Mouse (Mus musculus) erythroblast, adult 5-6 weeks (primary cell): ENCODE measurements around the gene Susd2. TPM values are rescaled to one million over a fixed set of nuclear protein-coding genes. Genes with fewer than 3 reads are reported as not detected.

ENCODE experiments used
- ATAC-seq: replicated peaks from 2 replicates; pipeline ENCODE4 v1.8.0; 2016; ENCODE audit warnings: moderate number of reproducible peaks, mild to moderate bottlenecking, moderate TSS enrichment, inconsistent platforms; ENCODE audit not compliant: poor library complexity, low FRiP score, severe bottlenecking
- total RNA-seq, 2 experiments: library from RNA; stranded (forward) in 1 of 2; stranded (reverse) in 1 of 2; fragments of 150-400 nt in 1 of 2; fragments of 200-764, 138-1000 nt in 1 of 2; gene quantifications; 2 replicates each; pipeline versions ENCODE4 v1.2.3 to v1.2.4; 2015 to 2017; ENCODE audit warnings: low replicate concordance in 2 of 2

The Susd2 gene
- total RNA-seq (2015; ENCODE audit: low replicate concordance), result 1.7 and 5.2 TPM in 2 replicates
- 3.8 and 4.0 TPM in 2 replicates for total RNA-seq (2017; ENCODE audit: low replicate concordance)

GRCm38 (mm10) chr10:75643741-75644343 is at the start of gene Susd2:
Susd2 (minus strand) TSS chr10:75644008.
- peak; percentile 75 for ATAC-seq

- ATAC-seq, result no peak
Observed at GRCm38 (mm10) chr10:75688598-75688997, 44.8 kb upstream of the Susd2 start.

DNA sequence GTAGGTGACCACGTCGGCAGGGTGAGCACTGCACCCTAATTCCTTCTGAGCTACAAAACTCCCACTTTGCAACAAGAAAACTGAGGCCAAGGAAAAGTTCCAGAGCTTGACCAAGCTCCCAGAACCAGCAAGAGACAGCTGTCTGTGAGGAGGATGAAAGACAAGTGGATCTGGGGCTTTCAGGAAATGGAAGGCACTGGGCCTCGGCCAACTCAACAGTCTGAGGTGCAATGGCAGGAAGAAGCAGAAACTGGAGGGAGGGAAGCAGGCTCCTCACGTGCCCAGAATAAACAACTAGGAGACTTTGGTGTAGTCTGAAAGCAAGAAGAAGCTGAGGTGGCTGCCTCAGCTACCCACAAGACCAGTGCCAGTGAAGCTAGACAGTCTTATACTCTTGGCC is 42.9 kb upstream of the Susd2 start:
- no peak for ATAC-seq

DNA sequence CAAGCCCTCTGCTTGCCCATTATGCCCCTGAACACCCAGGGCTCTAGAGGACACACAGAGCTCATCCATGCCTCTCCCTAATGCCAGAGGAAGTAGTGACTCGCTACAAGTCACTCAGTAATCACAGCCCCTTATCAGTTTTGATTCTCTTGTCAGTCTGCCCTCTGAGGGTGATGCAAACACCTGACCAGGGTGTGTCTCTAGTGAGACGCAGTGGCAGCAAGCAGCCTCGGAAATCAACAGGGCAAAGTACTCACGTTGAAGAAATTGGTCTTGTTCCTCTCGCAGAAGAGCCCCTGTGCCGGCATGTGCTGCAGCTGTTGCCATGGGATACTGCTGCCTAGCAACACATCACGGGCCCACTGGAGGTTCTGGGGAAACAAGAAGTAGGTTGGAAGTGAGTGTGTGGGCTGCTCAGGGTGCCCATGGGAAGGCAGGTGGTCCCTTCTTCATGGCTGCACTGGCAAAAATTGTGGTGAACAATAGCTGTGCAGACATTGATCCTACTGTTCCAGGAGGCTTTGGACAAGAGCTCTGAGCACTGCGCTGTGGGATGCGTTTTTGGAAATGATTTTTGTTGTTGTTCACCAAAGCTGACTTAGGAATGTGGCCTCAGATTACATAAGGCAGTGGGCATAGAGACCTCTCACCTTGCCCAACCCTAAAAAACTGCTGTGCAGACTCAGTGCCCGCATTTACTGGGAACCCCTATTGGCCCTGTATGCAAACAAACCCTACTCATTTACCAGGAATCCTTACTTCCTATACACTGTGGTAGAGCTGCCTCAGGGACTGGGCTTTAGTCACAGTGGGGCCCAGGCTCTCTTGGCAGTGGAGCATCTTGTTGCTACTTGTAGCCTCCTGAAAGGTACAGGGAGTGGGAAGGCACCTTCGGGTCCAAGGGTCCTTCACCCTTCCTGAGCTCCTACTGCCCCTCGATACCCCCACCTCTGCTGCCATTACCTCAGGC is 40.5 kb upstream of the Susd2 start:
- no peak for ATAC-seq

DNA sequence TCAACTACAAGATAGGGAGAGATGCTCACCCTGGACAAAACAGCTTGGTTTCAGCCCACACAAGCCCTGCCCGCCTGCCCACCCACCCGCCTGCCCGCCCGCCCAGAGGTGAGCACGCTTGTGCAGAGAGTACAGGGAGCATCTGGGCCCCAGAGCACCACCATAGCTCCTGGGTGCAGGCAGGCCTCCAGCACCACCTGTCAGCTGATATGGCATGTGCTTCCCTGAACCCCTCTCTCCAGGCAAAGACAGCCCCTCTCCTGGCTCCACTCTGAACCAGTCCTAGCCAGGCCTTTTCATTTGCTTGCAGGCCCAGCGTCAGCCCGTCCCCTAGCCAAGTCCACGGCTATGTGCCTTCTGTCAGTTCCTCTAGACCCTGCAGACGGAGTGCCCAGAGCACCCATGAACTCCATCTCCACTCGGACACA is 36.8 kb upstream of the Susd2 start:
- no peak for ATAC-seq

GRCm38 (mm10) chr10:75679204-75679603 is 35.4 kb upstream of the Susd2 start:
- ATAC-seq, result no peak

DNA sequence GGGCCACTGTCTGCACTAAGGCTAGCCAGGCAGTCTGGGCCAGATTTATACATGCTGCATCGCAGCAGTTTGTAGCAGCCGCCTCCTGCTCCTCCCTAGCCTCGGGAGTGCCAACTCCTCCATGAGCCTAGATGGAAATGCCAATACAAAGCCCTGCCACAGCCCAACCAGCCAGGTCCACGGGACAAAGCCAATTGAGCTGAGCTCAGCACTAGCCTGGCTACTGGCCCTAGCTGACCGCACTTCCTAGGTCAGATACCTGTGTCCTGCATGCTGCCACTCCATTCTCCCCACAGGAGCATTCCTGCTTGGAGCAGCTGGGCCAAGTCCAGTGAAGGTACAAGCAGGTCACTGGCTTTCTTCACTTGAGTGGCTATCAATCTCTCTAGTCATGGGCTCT is 34.2 kb upstream of the Susd2 start:
- ATAC-seq, result no peak

DNA sequence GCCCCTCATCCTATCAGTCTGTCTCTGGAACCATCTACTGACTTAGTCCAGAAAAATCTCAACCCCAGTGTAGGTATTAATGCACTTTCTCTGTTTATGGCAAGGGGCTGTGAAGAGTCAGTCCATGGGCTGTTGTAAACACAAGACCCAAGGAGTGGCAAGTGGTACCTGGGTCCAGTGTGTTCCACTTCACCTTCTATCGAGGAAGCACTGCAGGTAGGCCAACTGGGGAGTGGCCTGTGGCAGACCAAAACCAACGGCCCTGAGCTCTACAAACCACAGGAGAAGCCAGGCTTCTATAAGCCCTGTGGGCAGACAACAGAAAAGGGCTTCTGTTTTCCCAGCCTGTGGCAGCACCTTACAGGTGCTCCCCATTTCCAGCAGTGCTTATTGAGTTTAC is 33.8 kb upstream of the Susd2 start:
- no peak for ATAC-seq

DNA sequence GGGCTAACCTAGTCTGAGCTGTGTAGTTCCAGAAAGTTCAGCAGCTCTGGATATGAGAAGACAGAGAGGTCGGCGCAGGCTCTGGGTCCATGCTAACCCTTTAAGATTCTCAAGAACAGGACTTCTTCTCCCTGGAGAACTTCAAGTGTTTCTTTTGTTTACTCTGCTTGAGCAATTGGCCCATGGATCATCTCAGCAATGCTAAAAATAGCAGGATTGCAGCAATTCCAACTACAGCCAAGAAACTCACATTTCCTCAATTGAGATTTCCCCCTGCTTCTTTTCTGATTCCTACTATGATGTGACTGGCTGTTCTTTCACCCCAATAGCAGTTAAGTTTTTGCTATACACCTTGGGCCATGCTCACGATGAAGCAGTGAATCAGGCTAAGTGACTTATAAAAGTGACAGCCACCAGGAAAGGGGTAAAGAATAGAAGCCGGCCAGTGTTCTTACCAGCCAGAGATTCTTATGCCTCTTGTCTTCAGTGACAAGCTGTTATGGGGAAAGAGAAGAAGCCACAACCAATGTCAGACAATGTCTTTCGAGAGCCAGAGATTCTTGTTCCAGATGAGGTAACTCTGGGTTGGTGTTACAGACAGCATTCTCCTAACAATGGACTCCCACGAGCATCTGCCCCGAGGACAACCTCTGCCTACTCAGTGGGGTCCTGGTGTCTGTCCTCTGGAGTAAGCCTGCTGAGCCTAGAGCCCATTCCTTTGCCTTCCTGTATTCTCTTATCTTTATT is 33.2 kb upstream of the Susd2 start:
- no peak for ATAC-seq

GRCm38 (mm10) chr10:75676286-75676685 is 32.5 kb upstream of the Susd2 start:
- no peak for ATAC-seq

GRCm38 (mm10) chr10:75675594-75675993 is 31.8 kb upstream of the Susd2 start:
- no peak for ATAC-seq

DNA sequence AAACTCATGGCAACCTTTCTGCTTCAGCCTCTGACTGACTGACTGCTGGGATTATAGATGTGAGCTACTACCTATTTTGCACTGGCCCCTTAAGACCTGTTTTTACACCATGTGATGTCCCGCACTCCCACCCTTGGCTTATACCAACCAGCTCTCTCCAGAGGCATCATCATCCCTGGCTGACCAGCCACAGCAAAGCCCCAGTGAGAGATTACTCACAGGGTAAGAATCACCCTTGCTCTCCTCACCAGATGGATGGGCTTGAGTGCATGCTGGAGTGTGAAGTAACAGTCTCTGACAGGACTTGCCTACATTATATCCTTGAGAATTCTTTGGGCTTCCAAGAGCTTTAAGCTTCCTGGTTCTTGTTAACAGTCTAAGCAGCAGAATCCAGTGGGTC is 26.1 kb upstream of the Susd2 start:
- ATAC-seq, result no peak

- peak; percentile 69 for ATAC-seq
Observed at GRCm38 (mm10) chr10:75667911-75668270, 24.1 kb upstream of the Susd2 start.

DNA sequence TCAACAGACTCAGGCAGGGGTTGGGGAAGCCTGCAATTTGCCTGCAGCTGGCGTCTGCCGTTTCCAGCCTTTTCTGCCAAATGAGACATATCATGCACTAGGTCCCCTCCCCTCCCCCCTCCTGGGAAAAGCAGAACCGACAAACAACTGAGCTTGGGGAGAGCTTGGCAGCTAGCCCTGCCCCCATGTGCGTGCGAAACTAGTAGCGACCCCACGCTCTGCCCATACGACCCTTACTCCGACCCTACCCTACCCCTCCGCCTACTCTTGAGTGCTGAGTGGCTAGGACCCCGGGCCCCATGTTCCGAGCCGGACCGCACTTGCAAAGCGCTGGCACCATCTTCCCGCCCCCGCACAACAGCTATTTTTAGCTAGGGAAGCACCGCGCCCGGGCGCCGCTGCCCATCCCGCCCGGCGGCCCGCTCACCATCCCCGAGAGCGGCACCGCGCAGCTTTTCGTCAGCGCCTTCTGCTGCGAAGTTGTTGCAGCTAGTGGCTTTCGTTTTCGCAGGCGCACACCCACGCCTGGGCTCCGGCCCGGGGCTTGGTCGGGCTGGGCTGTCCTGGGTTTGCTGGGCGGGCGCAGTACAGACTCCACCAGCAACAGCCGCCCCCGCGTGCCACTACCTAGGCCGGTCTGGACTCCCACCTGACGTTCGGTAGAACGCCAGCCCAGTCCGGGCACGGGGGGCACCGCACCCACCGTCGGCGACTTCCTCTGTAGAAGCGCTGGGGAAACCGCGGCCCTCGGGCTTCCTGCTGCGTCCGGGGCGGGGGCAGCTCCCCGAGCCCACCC is 23.5 kb upstream of the Susd2 start:
- peak; percentile 54 for ATAC-seq

DNA sequence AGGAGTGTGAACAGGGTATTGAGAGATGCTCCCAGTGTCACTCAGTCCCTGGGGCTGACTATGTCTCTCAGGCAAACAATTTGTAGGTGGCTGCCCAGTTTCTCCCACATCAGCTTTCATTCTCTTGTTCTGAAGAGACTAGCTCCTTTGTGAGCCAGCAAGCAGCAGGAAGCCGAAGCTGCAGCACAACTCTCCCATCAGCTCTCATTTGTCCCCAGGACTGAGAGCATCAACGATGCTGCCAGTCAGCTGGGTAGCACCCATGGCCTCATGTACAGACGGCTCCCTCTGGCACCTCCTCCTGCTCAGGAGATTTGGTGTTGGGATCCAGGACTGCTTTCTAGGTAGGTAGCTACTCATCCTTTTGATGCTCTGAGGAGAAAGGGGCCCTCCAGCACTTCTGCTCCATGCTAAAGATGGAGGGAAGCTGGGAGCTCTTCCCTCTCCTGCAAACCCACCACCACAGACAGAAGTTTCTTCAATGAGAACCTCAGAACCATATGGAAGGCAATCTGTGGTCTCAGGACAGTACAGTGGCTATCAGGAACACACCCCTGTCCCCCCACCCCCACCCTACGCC is 22.7 kb upstream of the Susd2 start:
- no peak for ATAC-seq

GRCm38 (mm10) chr10:75664673-75665270 is 21.0 kb upstream of the Susd2 start:
- ATAC-seq, result no peak

DNA sequence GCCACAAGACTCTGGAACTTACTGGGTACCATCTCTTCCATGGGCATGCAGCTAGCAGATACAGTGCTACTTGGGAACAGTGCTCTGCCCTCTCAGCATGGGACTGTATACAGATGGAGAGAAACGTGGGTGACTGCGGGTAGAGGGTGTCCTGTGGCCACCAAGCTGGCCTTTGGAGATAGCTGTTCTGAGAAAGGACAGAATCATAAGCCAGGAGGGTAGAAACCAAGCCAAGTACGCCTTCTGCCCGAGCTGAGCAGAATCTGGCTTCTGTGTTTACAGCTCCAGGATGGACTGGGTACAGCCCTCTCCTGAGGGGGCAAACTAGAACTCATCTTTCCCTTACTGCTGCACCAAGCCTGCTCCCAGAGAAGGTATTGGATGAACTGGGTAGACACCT is 18.8 kb upstream of the Susd2 start:
- no peak for ATAC-seq

- ATAC-seq, result no peak
Observed at GRCm38 (mm10) chr10:75661876-75662275, 18.1 kb upstream of the Susd2 start.

DNA sequence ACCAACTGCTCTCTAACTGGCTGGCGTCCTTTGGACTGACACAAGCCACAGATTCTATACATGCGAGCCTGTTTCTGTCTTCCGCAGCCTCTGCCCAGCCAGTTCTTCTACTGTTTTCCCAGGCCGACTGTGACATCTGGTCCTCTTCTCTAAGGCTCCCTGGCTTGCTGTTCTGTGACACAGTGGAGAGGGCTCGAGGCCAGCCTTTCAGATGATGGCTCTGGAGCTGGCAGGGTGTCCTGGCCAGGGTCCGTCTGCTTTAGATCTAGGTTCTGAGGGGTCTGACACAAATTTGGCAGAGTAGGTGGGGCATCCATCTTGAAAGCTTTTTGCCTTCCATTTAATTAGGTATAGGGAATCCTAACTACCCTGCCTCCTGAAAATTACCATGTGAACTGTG is 17.6 kb upstream of the Susd2 start:
- ATAC-seq, result no peak
